Mouse (Mus musculus): Measurements from ENCODE around the gene Nes. TPM values are rescaled to one million over a fixed set of nuclear protein-coding genes. Genes with fewer than 3 reads are reported as not detected.

Gene Nes
- total RNA-seq, 2 experiments from 2014 or later: 9.9 to 11.4 TPM

DNA sequence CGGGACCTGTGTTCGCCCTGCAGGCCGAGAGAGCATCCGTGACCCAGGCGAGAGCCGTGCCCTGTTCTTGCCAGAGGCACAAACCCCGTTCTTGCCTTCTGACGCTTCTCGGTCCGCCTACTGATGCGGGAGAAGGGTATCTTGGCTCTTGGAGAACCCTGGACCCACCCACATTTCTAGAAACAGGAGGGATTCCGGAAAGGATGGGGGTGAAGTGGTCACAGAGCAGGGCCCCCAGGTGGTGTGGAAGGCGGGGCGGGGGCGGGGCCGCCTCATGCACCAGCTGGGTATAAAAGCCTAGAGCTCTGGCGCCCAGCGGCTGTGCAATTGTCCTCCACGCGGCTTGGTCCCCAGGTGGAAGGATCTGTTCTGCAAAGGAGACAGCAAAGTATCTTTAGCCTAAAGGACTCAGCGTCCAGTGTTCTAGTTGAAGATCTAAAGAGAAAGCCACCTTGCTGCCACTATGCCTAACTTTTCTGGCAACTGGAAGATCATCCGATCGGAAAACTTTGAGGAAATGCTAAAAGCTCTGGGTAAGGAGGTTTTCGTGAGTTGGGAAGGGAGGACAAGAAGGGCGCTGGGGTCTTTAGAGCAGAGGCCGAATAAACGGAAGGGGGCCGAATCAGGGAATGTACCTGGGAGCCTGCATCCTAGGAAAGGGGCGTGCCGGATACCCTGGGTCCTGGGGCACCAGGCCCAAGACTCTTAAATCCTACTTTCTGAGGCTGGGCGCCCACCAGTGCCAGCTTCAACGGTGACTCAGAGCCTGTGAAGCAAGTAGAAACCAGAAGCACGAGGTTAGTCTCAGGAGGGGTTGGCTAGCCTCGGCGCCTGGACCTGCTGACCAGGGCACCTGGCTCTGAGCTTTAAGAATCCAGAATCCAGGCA is 22.3 kb upstream of the Nes start, which contains the start of gene Crabp2:
Gene Crabp2, plus strand, starts transcription at position 289 of the 888 bp plus-strand sequence.
- intact Hi-C loops (cut with DNase I): no loop called here
- peak in 1 of 2 experiments; percentile 51 for DNase-seq (ENCODE audit: extremely low spot score in 1 of 2, low spot score in 2 of 2)

DNA sequence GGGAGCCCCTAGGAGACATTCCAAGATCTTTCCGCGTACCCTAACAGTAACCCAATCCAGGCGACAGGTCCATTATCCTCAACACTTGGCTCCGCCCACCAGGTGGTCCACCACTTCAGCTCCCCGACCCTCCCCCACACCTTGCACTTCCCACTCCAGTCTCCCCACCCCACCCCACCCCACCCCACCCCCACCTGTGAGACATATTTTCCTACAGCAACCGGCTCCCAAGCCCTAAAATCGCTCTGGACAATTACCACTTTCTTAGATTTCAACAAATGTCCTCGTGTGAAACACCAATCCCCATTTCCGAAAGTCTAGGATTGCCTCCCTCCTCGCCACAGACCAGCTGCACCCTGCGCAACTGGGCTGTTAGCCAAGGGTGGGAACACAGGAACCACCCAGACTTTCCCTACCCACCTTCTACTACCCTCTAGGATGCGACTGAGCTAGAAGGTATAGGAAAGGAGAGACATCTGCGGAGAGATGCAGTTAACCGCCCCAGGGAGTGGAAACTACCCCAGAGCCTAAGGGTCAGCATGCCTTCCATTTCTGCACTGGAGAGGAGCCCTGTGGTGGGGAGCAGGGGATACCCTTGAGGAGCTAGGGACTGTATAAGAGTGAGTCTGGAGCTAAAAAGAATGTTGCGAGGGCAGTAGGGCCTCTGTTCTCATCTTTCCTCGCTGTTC is 21.5 kb upstream of the Nes start:
- no peak for DNase-seq (ENCODE audit: extremely low spot score in 1 of 2, low spot score in 2 of 2)
- intact Hi-C loops (cut with DNase I): no loop called here

DNA sequence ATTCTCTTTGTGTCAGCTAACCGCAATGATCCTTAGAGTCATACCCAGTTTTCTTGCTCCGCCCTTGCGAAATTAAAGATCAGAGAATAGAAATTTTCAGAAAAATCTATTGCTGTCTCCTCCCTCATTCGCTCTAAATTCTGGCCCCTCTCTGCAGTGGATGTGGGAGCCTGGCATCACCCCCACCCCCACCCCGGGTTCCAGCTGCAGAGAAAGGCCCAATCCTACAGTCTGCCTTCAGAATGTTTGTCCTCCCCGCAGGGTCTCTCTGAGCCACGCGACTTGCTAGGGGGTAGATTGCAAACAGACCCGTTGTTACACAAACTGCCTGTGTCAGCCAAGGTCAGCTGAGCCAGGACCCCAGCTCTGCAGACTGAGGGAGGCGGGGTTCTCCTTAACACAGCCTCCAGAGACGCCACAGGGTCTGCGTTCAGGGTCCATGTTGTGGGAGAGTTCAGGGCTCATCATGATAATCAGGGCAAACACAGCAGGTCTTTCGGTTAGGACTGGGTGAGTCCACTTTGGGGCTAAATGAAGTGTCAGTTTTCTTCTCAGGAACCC is 20.8 kb upstream of the Nes start:
- intact Hi-C loops (cut with DNase I): no loop called here
- no peak for DNase-seq (ENCODE audit: extremely low spot score in 1 of 2, low spot score in 2 of 2)

DNA sequence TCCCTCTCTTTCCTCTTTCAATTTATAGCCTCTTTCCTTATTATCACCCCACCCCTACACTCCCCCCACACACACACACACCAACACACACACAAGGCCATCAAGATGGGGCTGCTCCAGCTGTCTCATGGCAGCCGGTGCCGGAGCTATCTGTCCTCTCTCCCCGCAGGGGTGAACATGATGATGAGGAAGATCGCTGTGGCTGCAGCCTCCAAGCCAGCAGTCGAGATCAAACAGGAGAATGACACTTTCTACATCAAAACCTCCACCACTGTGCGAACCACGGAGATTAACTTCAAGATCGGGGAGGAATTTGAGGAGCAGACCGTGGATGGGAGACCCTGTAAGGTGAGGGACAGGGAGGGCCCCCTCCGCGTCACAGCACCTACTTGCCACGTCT is 18.9 kb upstream of the Nes start:
- no peak for DNase-seq (ENCODE audit: extremely low spot score in 1 of 2, low spot score in 2 of 2)
- intact Hi-C loops (cut with DNase I): no loop called here

DNA sequence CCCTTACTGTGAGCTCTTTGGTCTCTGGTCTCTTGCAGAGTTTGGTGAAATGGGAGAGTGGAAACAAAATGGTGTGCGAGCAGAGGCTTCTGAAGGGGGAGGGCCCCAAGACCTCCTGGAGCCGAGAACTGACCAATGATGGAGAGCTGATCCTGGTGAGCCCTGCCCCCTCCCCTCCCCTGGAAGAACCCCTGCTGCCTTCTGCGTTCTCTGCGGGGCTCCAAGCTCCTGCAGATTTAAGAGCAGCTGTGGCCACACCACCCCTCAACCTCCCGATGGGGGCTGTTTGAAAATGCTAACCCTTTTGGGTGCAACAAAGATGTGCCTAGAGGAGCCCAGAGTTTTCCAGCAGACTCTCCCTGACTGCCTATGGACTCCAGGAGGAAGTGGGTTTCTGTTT is 18.4 kb upstream of the Nes start:
- intact Hi-C loops (cut with DNase I): no loop called here
- no peak for DNase-seq (ENCODE audit: extremely low spot score in 1 of 2, low spot score in 2 of 2)

DNA sequence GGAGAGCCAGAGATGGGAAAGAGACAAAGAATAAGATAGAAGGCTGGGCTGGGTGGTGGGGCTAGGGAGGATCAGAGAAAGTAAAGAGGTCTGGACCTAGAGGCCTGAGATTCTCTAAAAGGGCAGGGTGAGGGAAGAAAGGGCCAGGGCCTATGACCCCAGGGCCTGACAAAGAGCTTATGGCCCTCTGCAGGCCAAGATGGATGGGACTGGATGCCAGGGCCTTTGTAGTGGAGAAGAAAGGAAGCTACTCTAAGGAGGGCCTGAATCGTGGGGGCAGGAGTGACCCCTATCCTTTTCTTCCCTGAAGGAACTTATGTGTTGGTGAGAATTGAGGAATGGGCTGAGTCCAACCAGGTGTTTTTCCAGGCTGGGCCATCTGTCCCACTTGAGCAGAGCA is 12.8 kb upstream of the Nes start:
- intact Hi-C loops (cut with DNase I): no loop called here
- DNase-seq (ENCODE audit: extremely low spot score in 1 of 2, low spot score in 2 of 2): no peak

DNA sequence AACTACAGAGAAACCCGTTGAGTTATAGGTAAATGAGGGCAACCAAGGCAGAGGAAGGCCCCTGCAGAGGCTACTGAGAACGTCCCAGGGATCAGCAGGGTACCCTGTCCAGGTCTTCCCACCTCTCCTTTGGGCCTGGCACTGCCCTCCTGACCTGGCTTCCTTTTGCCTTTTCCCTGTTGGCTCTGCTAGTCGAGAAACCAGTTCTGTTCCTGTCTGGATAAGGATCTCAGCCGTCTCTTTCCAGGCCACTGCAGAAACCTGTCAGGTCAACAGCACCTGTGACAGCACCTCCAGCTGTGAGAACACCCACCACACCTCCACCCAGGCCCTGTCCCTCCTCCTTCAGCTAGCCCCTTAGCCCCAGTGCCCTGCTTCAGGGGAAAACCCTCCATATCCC is 12.4 kb upstream of the Nes start:
- intact Hi-C loops (cut with DNase I): no loop called here
- no peak for DNase-seq (ENCODE audit: extremely low spot score in 1 of 2, low spot score in 2 of 2)

DNA sequence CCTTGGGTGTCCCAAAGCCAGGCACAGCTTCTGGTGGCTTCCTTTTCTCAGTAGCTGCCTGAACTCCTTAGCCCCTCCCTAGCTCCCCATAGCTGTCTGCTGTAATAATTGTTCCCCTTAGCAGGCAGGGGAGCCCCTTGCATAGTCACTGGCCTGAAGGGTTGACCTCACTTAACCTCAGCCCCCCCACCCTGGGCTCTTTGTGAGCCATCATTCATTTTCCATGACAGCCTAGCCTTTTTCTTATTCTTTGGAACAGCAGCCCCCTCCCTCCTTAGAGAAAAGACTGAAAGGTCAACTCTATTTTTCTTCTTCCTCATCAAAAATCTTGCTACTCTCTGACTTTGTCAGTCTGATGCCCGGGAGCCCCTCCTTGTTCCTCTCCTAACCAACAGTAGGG is 11.9 kb upstream of the Nes start:
- intact Hi-C loops (cut with DNase I): no loop called here

DNA sequence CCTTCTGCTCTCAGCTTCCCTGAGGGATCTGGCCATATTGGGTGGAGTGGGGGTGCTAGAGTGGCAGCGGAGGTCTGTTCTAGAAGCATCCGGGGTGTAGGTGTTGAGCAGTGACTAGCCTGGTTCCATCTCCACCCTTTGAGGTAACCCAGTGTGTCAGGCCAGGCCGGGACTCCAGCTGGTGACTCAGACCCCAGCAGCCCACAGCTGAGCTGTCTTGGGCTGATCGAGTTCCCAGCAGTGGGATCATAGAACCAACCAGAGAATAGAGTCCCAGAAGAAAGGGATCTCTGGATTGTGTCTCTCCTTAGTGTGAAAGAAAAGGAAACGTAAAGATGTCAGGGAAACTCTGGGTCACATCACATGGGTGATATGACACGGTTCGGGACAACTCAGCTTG is 11.5 kb upstream of the Nes start:
- DNase-seq (ENCODE audit: extremely low spot score in 1 of 2, low spot score in 2 of 2): no peak
- intact Hi-C loops (cut with DNase I): no loop called here

More for the DNA sequence above, 11.9 kb upstream of the Nes start:
- no peak for DNase-seq (ENCODE audit: extremely low spot score in 1 of 2, low spot score in 2 of 2)

DNA sequence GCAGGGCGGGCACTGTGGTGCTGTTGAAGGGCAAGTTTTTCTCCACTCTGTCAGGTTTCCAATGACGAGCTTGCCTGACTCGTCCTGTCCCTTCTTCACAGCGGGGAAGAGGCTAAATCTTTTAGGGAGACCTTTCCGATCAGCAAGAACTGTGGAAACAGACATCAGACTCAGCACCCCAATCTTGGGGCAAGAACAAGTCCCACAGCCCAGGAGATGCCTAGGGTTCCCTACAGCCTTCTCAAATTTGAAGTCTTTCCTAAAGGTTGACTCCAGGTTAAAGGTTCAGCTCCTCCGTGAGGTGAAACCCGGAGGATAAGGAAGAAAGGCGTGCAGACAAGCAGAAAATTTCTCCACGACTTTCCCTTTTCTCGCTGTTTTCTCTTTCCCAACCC is 10.7 kb upstream of the Nes start:
- DNase-seq (ENCODE audit: extremely low spot score in 1 of 2, low spot score in 2 of 2): no peak
- intact Hi-C loops (cut with DNase I): no loop called here

DNA sequence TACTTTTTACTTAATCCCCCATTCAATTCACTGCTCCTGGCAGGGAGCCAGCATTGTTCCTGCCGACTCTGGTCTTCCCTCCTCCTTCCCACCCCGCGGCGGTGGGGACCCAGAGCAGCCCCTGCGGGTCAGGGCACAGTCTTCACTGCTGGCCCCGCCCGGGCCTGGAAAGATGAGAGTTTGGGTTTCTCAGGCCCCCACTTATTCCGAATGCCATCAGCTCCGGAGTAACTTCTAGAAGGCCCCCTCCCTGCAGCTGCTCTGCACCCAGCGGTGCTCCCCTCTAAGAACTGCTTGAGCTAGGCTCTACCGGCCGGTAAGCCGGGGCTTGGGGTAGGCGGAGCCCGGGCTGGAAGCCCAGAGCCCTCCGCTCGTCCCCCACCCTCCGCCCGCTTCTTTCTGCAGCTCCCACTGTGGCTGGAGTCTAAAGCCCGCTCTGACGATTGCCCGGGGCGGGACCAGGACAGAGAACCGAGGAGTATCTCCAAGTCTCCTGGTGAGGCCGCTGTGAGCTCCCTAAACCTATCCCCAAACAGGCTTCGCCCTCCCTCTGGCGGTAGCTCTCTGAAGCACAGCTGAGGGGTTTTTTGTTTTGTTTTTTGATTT is 10.2 kb upstream of the Nes start:
- DNase-seq (ENCODE audit: extremely low spot score in 1 of 2, low spot score in 2 of 2): peak; percentile 82 to 95
- intact Hi-C loops (cut with DNase I): no loop called here

DNA sequence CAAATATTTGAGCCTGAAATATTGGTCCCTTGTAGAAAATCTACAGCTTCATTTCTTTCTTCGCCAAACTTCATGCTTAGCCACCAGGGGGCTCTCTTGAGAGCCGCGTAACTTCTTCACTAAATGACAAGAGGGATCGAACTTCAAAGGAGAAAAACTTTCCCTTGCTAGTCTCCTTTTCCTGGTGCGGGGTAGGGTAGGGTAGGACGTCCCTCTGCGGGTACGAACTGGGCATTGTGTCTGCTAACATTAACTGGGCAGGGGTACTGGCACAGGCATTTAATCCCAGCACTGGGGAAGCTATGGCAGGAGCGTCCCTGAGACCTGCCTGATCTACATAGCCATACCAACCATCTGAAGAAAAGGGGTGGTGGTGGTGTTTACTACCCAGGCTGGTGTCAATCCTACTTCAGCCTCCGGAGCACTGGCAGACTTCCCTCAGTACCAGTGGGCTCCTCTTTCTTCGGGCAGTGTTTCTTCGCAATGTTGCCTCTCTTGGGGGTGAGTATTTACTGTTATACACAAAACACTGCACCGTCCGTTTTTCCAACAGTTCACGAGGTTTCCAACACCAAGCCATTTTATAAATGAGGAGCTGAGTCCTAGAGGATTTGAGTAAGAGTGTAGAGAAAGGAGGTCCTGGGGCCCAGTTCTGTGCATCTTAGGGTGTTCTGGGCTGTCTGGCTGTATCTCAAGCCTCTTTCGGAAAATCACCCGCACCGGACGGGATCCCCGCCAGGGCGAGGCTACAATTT is 517 bp upstream of the Nes start:
- DNase-seq (ENCODE audit: extremely low spot score in 1 of 2, low spot score in 2 of 2): no peak
- intact Hi-C loops (cut with DNase I): loop anchor here (2.0 kb wide), 1 partner anchor 102 kb away; no protein-coding TSS in a partner anchor

DNA sequence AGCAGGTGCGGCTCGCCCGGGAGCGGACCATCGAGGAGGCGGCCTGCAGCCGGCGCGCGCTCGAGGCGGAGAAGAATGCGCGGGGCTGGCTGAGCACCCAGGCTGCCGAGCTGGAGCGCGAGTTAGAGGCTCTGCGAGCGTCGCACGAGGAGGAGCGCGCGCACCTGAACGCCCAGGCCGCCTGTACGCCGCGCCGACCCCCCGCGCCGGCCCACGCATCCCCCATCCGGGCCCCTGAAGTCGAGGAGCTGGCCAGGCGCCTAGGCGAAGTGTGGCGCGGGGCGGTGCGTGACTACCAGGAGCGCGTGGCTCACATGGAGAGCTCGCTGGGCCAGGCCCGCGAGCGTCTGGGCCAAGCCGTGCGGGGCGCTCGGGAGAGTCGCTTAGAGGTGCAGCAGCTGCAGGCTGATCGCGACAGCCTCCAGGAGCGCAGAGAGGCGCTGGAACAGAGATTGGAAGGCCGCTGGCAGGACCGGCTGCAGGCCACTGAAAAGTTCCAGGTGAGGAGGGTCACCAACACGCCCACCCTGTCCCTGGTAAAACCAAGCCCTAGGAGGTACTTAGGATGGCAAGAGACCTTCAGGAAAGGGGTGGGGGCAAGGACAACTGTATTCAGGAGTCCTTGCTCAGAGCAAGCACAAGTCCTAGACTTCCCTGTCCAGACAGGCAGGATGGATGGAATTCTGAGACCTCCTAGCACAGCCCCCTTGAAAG is 768 bp downstream of the Nes start:
- intact Hi-C loops (cut with DNase I): loop anchor here (2.0 kb wide), 1 partner anchor 101 kb away; no protein-coding TSS in a partner anchor
- peak in 1 of 2 experiments; percentile 47 for DNase-seq (ENCODE audit: extremely low spot score in 1 of 2, low spot score in 2 of 2)

DNA sequence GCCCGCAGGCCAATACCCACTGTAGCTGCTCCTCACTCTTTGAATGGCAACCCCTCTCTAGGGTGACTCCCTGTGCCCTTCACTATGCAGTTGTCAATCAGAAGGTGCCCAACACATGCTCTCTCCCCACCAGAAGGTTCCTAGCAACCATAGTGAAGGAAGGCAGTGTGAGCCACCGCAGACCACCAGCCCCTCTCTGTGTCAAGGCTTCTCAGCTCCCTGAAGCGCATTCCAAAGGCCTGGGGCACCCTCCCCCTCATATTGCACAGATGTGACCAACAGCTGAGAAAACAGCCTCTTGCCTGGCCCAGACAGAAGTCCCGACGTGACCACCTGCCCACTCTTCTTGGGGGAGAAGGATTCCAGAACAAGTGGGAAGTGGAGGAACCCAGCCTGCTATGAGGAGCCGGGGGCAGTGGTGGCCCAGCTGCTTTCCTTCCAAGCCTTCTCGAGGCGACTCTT is 1.4 kb downstream of the Nes start:
- intact Hi-C loops (cut with DNase I): no loop called here
- peak in 1 of 2 experiments; percentile 39 for DNase-seq (ENCODE audit: extremely low spot score in 1 of 2, low spot score in 2 of 2)

DNA sequence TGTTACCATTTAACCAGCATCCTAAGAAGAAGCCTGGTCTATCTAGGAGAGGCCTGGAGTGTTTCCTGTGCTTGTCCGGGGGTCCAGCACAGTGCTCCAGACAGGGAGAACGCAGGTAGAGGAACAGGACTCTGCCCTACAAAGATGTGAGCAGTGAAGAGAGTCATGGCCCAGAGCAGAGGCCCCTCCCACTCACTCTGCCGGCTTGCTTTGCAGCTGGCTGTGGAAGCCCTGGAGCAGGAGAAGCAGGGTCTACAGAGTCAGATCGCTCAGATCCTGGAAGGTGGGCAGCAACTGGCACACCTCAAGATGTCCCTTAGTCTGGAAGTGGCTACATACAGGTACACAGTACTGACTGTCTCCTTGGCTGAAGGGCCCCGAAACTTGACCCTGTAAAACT is 1.9 kb downstream of the Nes start:
- peak in 1 of 2 experiments; percentile 28 for DNase-seq (ENCODE audit: extremely low spot score in 1 of 2, low spot score in 2 of 2)
- intact Hi-C loops (cut with DNase I): no loop called here

DNA sequence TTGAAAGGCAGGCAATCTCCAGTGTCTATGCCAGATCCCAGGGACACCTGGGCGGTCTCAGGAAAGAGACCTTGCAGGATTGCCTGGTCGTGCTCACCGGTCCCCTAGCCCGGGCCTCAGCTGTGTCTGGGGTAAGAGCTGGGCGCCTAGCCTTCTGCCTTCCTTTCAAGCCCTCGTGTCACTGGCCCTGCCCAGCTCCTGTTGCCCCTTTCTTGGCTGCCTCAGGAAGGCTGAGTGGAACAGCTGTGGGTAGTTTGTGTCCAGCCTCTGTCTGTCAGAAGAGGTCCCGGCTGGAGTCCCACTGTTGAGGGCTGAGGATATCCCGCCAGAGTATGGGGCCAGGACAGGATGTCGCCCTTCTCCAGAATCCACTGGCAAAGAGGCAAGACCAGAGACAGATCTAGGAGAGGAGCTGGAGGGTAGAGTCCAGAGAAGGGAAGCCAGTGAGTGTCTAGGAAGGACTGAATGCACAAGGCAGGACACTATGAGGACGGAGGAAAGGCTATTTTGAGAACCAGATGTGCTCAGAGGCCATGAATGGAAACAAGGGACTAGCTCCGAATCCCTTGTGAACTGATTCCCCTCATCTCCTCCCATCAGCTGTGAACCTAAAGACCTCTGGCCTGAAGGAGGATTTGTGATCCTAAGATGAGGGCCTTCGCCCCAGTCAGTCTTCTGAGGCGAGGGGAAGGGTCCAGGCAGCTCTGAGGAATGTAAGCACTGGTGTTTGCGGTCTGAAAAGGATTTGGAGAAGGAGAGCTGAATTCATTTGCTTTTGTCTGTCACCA is 2.9 kb downstream of the Nes start:
- DNase-seq (ENCODE audit: extremely low spot score in 1 of 2, low spot score in 2 of 2): peak in 1 of 2 experiments; percentile 28
- intact Hi-C loops (cut with DNase I): no loop called here

DNA sequence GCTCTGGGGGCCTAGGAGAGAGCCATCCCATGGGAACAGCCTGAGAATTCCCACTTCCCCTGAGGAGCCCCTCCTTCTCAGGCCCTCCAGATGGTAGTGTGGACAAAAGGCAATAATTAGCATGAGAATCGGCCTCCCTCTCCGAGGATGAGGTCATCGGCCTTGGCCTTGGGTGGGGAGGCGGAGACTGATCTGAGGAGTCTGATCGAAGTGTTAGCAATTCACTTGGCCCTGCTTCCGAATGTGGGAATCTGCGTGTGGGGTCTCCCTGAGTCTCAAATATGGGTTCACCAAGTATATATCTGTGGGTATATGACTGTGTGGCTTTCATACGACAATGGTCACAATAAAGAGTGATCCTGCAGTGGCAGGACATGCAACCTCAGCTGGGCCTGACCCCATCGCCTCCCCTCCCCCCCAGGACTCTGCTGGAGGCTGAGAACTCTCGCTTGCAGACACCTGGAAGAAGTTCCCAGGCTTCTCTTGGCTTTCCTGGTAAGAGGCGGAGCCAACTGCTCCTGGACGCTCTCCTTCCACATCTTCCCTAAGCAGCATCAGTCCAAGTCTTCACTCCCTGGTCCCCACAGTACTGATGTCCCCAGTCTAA is 3.6 kb downstream of the Nes start:
- intact Hi-C loops (cut with DNase I): no loop called here
- peak in 1 of 2 experiments; percentile 58 for DNase-seq (ENCODE audit: extremely low spot score in 1 of 2, low spot score in 2 of 2)

All from left cerebral cortex, postnatal 10 days (tissue).